Mouse (Mus musculus): ENCODE results near the gene Zzef1.

Zzef1 gene

GRCm38 (mm10) chr11:72955339-72955974 lies 159.4 kb downstream of the Zzef1 start:
- DNase-seq (ENCODE audit: low read depth, low spot score) = no peak

GRCm38 (mm10) chr11:72957318-72957717 lies 161.3 kb downstream of the Zzef1 start:
- no peak for DNase-seq (ENCODE audit: low read depth, low spot score)

GRCm38 (mm10) chr11:72959924-72960679 lies 164.1 kb downstream of the Zzef1 start:
- DNase-seq (ENCODE audit: low read depth, low spot score) = no peak

- no peak for DNase-seq (ENCODE audit: low read depth, low spot score)
Observed at GRCm38 (mm10) chr11:72960723-72961071, 164.7 kb downstream of the Zzef1 start.

- no peak for DNase-seq (ENCODE audit: low read depth, low spot score)
Observed at GRCm38 (mm10) chr11:72961072-72961980, 165.3 kb downstream of the Zzef1 start, which contains the start of gene Atp2a3. Gene Atp2a3, plus strand, starts transcription at chr11:72961169.

- no peak for DNase-seq (ENCODE audit: low read depth, low spot score)
Observed at GRCm38 (mm10) chr11:72962378-72962777, 166.4 kb downstream of the Zzef1 start.

- DNase-seq (ENCODE audit: low read depth, low spot score) = no peak
Observed at GRCm38 (mm10) chr11:72963058-72963788, 167.2 kb downstream of the Zzef1 start.

- no peak for DNase-seq (ENCODE audit: low read depth, low spot score)
Observed at GRCm38 (mm10) chr11:72963789-72964294, 167.8 kb downstream of the Zzef1 start.

GRCm38 (mm10) chr11:72974995-72975503 lies 179.0 kb downstream of the Zzef1 start:
- no peak for DNase-seq (ENCODE audit: low read depth, low spot score)
